Comparison of ENCODE assay signal across 10 mouse cellular contexts in the genomic region with DNA sequence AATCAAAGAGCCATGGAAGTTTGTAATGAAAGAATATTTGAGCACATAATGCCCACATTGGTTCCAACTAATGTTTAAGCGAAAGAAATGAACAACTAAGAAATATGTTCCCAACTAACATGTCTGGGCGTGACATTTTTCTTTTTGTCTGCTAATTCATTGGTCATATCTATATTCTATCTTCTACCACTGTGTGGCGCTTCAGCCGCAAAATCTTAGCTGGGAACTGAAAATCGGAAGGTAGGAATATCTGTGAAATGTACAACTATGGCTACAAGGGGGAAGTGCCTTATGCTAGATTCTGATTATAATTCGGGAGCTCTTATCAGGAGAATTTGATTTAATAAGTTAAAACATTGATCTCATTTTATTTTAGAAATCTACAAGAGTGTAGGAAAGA.
A peak's percentile ranks its signal among the peaks of the same experiment; 100 is the strongest.
DNase-seq lines count a peak whose midpoint lies in the region; ATAC-seq and TF ChIP-seq lines count a peak whose summit lies in the region.
"Had no signal": no experiment of that assay in that cellular context is flagged by ENCODE, and none has a peak within 500 bp of the region (broad histone marks: within the 10 kb centered on the region; RNA-seq: fewer than 3 reads in every experiment).

No protein-coding gene starts in this region.

- H3K27me3 ChIP-seq in kidney, embryonic 15.5 days = peaks cover 7% of the 10 kb centered on the region; the same call in 1 of the 2 replicates
- no peaks in the 10 kb centered on the region for H3K27me3 ChIP-seq in CH12.LX (replicated peaks)
- H3K27me3 ChIP-seq: liver, embryonic 13.5 days had no signal

- H3K9ac ChIP-seq in kidney, embryonic 15.5 days = no peak overlapping the region
- no peak overlapping the region for H3K9ac ChIP-seq in CH12.LX (ENCODE audit: insufficient read depth, low read depth)
- H3K9ac ChIP-seq: liver, embryonic 13.5 days had no signal

- TF ChIP-seq CTCF in CH12.LX (conservative IDR thresholded peaks at IDR 0.05 in 1 of 2, IDR thresholded peaks at IDR 0.05 in 1 of 2; ENCODE audit: low read depth in 2 of 2, low read length in 2 of 2) = peak; percentile 15 to 69; a peak in 3 of 4 replicates

- H3K36me3 ChIP-seq in kidney, embryonic 15.5 days = no peaks in the 10 kb centered on the region
- H3K36me3 ChIP-seq in CH12.LX (replicated peaks in 1 of 2; ENCODE audit: control insufficient read depth in 1 of 2, insufficient read depth in 1 of 2, low read length in 1 of 2) = no peaks in the 10 kb centered on the region
- H3K36me3 ChIP-seq: liver, embryonic 13.5 days had no signal

- TF ChIP-seq POLR2A in CH12.LX (IDR thresholded peaks at IDR 0.05; ENCODE audit: low read depth, low read length) = no peak

- dilution Hi-C loops in CH12.LX (cut with MboI; ENCODE audit: extremely low pct_ligation_motif_present, extremely low pct_unique_long_range_greater_than_20kb, low sequenced_read_pairs) = no loop called here

- in situ Hi-C loops in CH12.LX (cut with MboI; ENCODE audit: low pct_ligation_motif_present, low pct_unique_long_range_greater_than_20kb, low sequenced_read_pairs) = no loop called here

- peak; percentile 57 for TF ChIP-seq RAD21 in CH12.LX (IDR thresholded peaks at IDR 0.05; ENCODE audit: low read depth, low read length)

- peak; percentile 36 to 59 for DNase-seq in cerebellum, postnatal 10 days
- peak; percentile 3 to 15 for DNase-seq in kidney, postnatal 36 days
- peak; percentile 41 for DNase-seq in CH12.LX (ENCODE audit: extremely low read depth)
- no peak for DNase-seq in urinary bladder, postnatal 10 days (ENCODE audit: low spot score)
- no peak for DNase-seq in cerebellum, adult 18-20 months
- DNase-seq: cerebellum, adult 11 months; liver, embryonic 13.5 days had no signal

- WGBS in kidney, embryonic 15.5 days = 55% methylated on average over 6 of the region's 6 CpGs

- no peak overlapping the region for H3K27ac ChIP-seq in kidney, embryonic 15.5 days
- no peak overlapping the region for H3K27ac ChIP-seq in CH12.LX (ENCODE audit: insufficient read depth, low read depth)
- H3K27ac ChIP-seq: liver, embryonic 13.5 days had no signal

- no peak overlapping the region for H3K4me2 ChIP-seq in kidney, embryonic 15.5 days
- no peak overlapping the region; the same call in 1 of the 2 replicates for H3K4me2 ChIP-seq in CH12.LX (ENCODE audit: insufficient read depth, low read depth, poor library complexity, severe bottlenecking)
- H3K4me2 ChIP-seq: liver, embryonic 13.5 days had no signal

- TF ChIP-seq EP300 in CH12.LX (IDR thresholded peaks at IDR 0.05; ENCODE audit: low read length) = no peak

- no peaks in the 10 kb centered on the region for H3K4me1 ChIP-seq in kidney, embryonic 15.5 days
- 0 out of 4 replicates have a peak, but pooled peaks cover 0 to 3% of the 10 kb centered on the region in 2 experiments for H3K4me1 ChIP-seq in CH12.LX (ENCODE audit: control insufficient read depth in 1 of 2, insufficient read depth in 2 of 2)
- H3K4me1 ChIP-seq: liver, embryonic 13.5 days had no signal

- H3K9me3 ChIP-seq in kidney, embryonic 15.5 days (replicated peaks) = no peaks in the 10 kb centered on the region
- H3K9me3 ChIP-seq in CH12.LX (replicated peaks; ENCODE audit: low read length) = no peaks in the 10 kb centered on the region
- H3K9me3 ChIP-seq: liver, embryonic 13.5 days had no signal

- H3K4me3 ChIP-seq in kidney, embryonic 15.5 days (replicated peaks) = no peak overlapping the region
- no peak overlapping the region for H3K4me3 ChIP-seq in CH12.LX (replicated peaks in 1 of 3; ENCODE audit: low read depth in 2 of 3, low read length in 2 of 3, poor library complexity in 1 of 3)
- H3K4me3 ChIP-seq: liver, embryonic 13.5 days had no signal

- no peaks in the 10 kb centered on the region for H3K79me2 ChIP-seq in CH12.LX (replicated peaks; ENCODE audit: control insufficient read depth, extremely low read depth, insufficient read depth, poor library complexity, severe bottlenecking)

- ATAC-seq in cerebellum, adult (ENCODE audit: insufficient number of reproducible peaks, low FRiP score, low TSS enrichment) = no peak
- ATAC-seq in kidney, embryonic 15.5 days (replicated peaks; ENCODE audit: low FRiP score) = no peak
- peak; percentile 52 to 59; a peak in 1 of 4 replicates for ATAC-seq in hematopoietic stem cell, adult 5-6 weeks (replicated peaks in 1 of 2; ENCODE audit: insufficient read depth in 1 of 2, low FRiP score in 2 of 2, low TSS enrichment in 1 of 2, low read depth in 1 of 2, poor library complexity in 2 of 2, severe bottlenecking in 2 of 2)

TF ChIP-seq in CH12.LX, 34 proteins besides CTCF, POLR2A, EP300 and RAD21:
- TF ChIP-seq SMC3 (IDR thresholded peaks at IDR 0.05; ENCODE audit: low read depth, low read length) (peak; percentile 54), PAX5 (IDR thresholded peaks at IDR 0.05; ENCODE audit: low read length) (no peak), ZC3H11A (IDR thresholded peaks at IDR 0.05; ENCODE audit: low read depth, low read length) (no peak), UBTF (IDR thresholded peaks at IDR 0.05; ENCODE audit: low read depth, low read length) (no peak), USF1 (IDR thresholded peaks at IDR 0.05; ENCODE audit: low read depth, low read length) (no peak), MXI1 (IDR thresholded peaks at IDR 0.05; ENCODE audit: low read depth, low read length) (no peak)
TF ChIP-seq in CH12.LX: peak in this region for 1.

Comparison
In these comparisons a context has a peak if more than half of its experiments do, and no peak if none do; other contexts are left out.
1. DNase-seq: peak in cerebellum, postnatal 10 days (2 of 2), kidney, postnatal 36 days (2 of 2) and CH12.LX (single experiment); none in urinary bladder, postnatal 10 days (single experiment) and cerebellum, adult 18-20 months (0 of 2).
2. ATAC-seq: peak in hematopoietic stem cell, adult 5-6 weeks (2 of 2); none in cerebellum, adult (single experiment) and kidney, embryonic 15.5 days (single experiment).